Mouse (Mus musculus) heart, postnatal 0 days (tissue): ENCODE data around the gene Stk10. TPM values are rescaled to one million over a fixed set of nuclear protein-coding genes. Genes with fewer than 3 reads are reported as not detected.

ENCODE experiments used
- ATAC-seq: fragments of 200-750 bp; cut with Nextera tagmentation; 2 replicates; pipeline ENCODE4 v1.8.0; 2017; ENCODE audit warnings: low read depth, moderate number of reproducible peaks, moderate library complexity; ENCODE audit not compliant: insufficient read depth
- DNase-seq: peaks from one replicate; pipeline ENCODE4 v3.0.0-alpha.2; 2016; ENCODE audit warnings: low spot score
- H3K27ac ChIP-seq: fragments of 300-500 bp; sonication (generic); 2 replicates; pipeline ENCODE4 v1.5.1; 2014; ENCODE audit warnings: low read depth, mild to moderate bottlenecking
- H3K27me3 ChIP-seq: fragments of 300-500 bp; sonication (generic); 2 replicates; pipeline ENCODE4 v1.6.1; 2014; ENCODE audit warnings: low read length, mixed read lengths; ENCODE audit not compliant: control insufficient read depth, insufficient read depth
- H3K36me3 ChIP-seq: fragments of 300-500 bp; sonication (generic); replicated peaks from 2 replicates; pipeline ENCODE4 v1.6.1; 2014; ENCODE audit warnings: low read length, mixed read lengths; ENCODE audit not compliant: control insufficient read depth, insufficient read depth
- H3K4me1 ChIP-seq: fragments of 300-500 bp; sonication (generic); 2 replicates; pipeline ENCODE4 v1.6.1; 2014; ENCODE audit warnings: antibody characterized with exemption; ENCODE audit not compliant: control insufficient read depth, insufficient read depth
- H3K4me2 ChIP-seq: fragments of 300-500 bp; sonication (generic); 2 replicates; pipeline ENCODE4 v1.6.1; 2014; ENCODE audit warnings: low read depth, mild to moderate bottlenecking, low read length, moderate library complexity
- H3K4me3 ChIP-seq: fragments of 300-500 bp; sonication (generic); 2 replicates; pipeline ENCODE4 v1.5.1; 2014; ENCODE audit warnings: low read depth, low read length
- H3K9ac ChIP-seq: fragments of 300-500 bp; sonication (generic); replicated peaks from 2 replicates; pipeline ENCODE4 v1.6.1; 2014; ENCODE audit warnings: low read depth, low read length, mixed read lengths
- H3K9me3 ChIP-seq: fragments of 300-500 bp; sonication (generic); replicated peaks from 2 replicates; pipeline ENCODE4 v1.6.1; 2016; ENCODE audit warnings: low read length; ENCODE audit not compliant: control insufficient read depth
- CTCF ChIP-seq: IDR thresholded peaks from 2 replicates; pipeline ENCODE4 v1.5.1; 2016; ENCODE audit warnings: antibody characterized with exemption, control low read depth, low read depth
- EP300 ChIP-seq: IDR thresholded peaks from 2 replicates; pipeline ENCODE4 v1.6.1; 2016; ENCODE audit warnings: antibody characterized with exemption, low read depth
- WGBS: fragments of 180-500 bp; shearing (Covaris S2); extraction: QIAGEN DNeasy Blood & Tissue Kit; methylation state at CpG from one replicate; pipeline ENCODE4 v1.1.7; 2014; 5-methylcytosine and 5-hydroxymethylcytosine counted together
- polyA plus RNA-seq: library from polyadenylated mRNA; unstranded; fragments of >200 nt; fragmentation: Nextera tagmentation; extraction: Ambion mirVana; gene quantifications from 2 replicates; pipeline ENCODE4 v1.2.1, GENCODE M21; 2015
- total RNA-seq: library from RNA; depleted of rRNA; stranded (reverse); fragments of >200 nt; gene quantifications from 2 replicates; pipeline ENCODE4 v1.2.3, GENCODE M21; 2014; ENCODE audit warnings: low replicate concordance

Gene Stk10
- total and polyA plus RNA-seq, 2 experiments from 2014 or later: 1.6 to 4.3 TPM

DNA sequence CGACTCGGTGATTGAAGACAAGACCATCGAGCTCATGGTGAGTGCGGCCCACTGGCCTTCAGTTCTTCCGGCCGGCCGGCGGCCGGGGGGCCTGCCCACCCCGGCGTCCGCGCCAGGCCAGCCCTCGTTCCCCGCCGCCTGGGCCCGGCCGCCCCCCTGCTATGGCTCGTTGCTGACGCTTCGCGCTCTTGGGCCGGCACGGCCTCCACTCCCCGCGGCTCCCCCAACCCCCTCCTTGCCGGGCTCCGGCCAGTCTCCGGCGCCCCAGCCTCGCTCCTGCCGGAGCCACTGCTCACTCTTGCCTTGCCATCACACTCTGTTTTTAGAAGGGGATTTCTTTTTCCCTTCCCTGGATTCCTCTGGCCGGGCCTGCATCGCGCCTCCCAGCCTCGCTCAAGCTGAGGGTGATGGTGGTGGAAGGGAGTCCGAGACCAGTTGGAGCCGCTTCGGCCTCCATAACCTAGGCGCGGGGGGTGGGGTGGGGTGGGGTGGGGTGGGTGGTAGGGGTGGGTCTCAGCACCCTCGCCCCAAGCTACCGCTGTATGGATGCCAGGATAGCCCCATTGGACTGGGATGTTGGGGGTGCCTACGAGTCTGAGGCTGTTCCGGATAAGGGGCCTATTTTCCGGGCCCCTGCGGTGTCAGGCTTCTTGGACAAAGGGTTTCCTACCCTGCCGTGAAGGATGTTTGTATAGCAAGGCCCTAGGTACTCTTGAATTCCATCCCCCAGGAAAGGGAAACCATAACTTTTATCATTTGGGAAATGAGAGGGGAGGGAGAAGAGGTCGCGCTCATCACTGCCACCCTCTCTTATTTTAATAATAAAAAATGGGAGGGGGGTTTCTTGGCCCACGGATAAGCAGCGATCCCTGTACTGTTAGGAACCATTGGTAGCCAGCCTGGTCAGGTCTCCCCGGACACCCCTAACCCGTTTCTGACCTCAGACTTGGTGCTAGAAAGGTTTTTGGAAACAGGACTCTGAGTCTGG, 110.1 kb downstream of the Stk10 start:
- Histone ChIP-seq H3K36me3 (no peaks in the 10 kb centered on the region), H3K9ac (peak overlapping the region; percentile 98), H3K27ac (peak overlapping the region; percentile 99), H3K4me3 (peak overlapping the region; percentile 98), H3K9me3 (no peaks in the 10 kb centered on the region), H3K4me2 (peak overlapping the region; percentile 95), H3K27me3 (no peaks in the 10 kb centered on the region), H3K4me1 (peaks cover 32% of the 10 kb centered on the region)
- DNase-seq (peak; percentile 51), ATAC-seq (peak; percentile 65)
- TF ChIP-seq EP300: no peak
- TF ChIP-seq CTCF: no peak
- WGBS: under 1% methylated on average over 50 of the region's 54 CpGs

DNA sequence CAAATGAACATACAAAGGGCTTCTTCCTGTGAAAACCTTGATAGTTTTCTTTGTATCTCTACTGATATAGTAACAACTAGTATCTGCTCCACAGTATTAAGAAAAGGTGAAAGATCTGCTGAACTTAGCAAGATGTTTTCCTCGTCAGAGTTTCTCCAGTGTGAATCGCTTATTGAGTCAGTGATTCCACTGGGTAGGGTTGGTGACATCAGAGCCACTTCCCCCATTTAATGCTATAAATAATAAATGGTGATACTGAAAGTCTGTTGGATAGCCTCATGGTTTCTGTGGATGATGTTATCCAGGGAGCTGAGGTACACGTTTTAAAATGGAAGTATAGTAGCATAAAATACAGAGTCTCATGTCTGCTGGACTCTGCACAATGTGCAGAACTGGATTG, 110.9 kb downstream of the Stk10 start:
- DNase-seq (peak; percentile 53), ATAC-seq (no peak)
- no peaks in the 10 kb centered on the region for H3K27me3 ChIP-seq
- H3K36me3 ChIP-seq: no peaks in the 10 kb centered on the region
- WGBS: 1% methylated on average over 3 of the region's 3 CpGs
- peak overlapping the region; percentile 98 for H3K4me3 ChIP-seq
- peak overlapping the region; percentile 99 for H3K27ac ChIP-seq
- no peak for TF ChIP-seq CTCF
- peak overlapping the region; percentile 95 for H3K4me2 ChIP-seq
- peaks cover 32% of the 10 kb centered on the region for H3K4me1 ChIP-seq
- no peaks in the 10 kb centered on the region for H3K9me3 ChIP-seq
- peak overlapping the region; percentile 98 for H3K9ac ChIP-seq

- WGBS: 62% methylated on average over 2 of the region's 2 CpGs
- Histone ChIP-seq H3K4me2 (no peak overlapping the region), H3K27ac (no peak overlapping the region), H3K27me3 (no peaks in the 10 kb centered on the region), H3K4me1 (peaks cover 40% of the 10 kb centered on the region), H3K4me3 (no peak overlapping the region), H3K9ac (no peak overlapping the region), H3K9me3 (no peaks in the 10 kb centered on the region), H3K36me3 (no peaks in the 10 kb centered on the region)
- no peak for TF ChIP-seq CTCF
- no peak for TF ChIP-seq EP300
- DNase-seq (no peak), ATAC-seq (no peak)
These were observed 114.2 kb downstream of the Stk10 start for GRCm38 (mm10) chr11:32647265-32647664.

DNA sequence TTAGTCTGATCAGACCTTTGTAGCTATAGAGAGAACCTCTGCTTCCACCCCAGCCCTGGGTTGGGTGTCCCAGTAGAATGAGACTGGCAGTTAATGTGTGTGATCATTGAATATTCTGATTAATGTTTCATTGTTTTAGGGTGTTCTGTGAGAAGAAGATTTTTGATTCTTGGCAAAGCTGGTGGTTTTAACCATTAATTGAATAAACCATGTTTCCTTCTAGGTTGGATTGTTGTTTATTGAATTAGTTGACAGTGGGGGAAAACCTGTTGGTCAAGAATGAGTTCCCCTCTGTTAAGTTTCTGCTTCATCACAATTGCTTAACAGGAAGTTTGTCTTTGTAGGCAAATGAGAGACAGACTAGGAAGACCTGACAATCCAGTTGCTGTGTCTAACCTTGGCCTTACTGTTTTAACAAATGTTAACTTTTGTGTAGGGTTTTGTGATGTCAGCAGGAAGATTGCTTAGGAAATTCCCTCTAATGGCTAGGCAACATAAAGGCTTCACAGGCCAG, 117.2 kb downstream of the Stk10 start:
- H3K4me1 ChIP-seq: peaks cover 35% of the 10 kb centered on the region
- H3K9ac ChIP-seq: no peak overlapping the region
- ATAC-seq: no peak
- H3K9me3 ChIP-seq: no peaks in the 10 kb centered on the region
- no peaks in the 10 kb centered on the region for H3K36me3 ChIP-seq
- 0 out of 2 replicates have a peak overlapping the region, but pooled peaks have one; percentile 8 for H3K27ac ChIP-seq
- H3K4me3 ChIP-seq: no peak overlapping the region
- H3K27me3 ChIP-seq: no peaks in the 10 kb centered on the region
- TF ChIP-seq CTCF: no peak
- no peak for TF ChIP-seq EP300
- no peak overlapping the region for H3K4me2 ChIP-seq
- no peak for DNase-seq

DNA sequence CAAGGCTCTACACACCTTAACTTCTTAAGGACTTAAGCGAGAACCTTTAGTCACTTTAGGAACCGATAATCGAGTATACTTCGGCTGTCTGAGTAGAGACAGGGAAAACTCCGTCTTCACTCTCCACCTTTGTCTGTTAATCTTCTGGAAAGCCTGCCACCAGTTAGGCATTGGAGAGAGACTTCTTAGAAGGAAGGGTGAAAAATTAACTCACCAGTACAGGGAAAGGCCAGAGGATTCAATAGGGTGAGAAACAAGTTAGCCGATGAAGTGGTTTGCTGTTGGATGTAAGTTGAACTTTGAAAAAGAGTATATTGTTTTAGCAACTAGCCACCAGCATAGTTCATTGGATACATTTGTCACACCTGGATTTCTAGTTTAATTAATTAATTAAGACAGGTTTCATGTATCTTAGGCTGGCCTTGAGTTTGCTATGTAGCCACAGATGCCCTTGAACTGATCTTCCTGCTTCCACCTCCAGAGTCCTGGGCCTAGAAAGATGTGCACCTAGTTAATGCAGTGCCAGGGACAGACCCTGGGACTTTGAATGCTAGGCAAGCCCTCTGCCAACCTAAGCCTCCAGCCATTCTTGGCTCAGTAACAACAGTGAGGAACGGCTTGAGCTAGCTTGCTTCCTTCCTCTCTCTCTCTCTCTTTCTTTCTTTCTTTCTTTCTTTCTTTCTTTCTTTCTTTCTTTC, 117.9 kb downstream of the Stk10 start:
- Histone ChIP-seq H3K36me3 (no peaks in the 10 kb centered on the region), H3K27ac (0 out of 2 replicates have a peak overlapping the region, but pooled peaks have one; percentile 8), H3K27me3 (no peaks in the 10 kb centered on the region), H3K9me3 (no peaks in the 10 kb centered on the region), H3K4me2 (no peak overlapping the region), H3K9ac (no peak overlapping the region), H3K4me3 (no peak overlapping the region), H3K4me1 (peaks cover 35% of the 10 kb centered on the region)
- ATAC-seq (no peak), DNase-seq (no peak)
- WGBS: 75% methylated on average over 7 of the region's 7 CpGs
- TF ChIP-seq CTCF (no peak), EP300 (no peak)
